Mouse (Mus musculus) liver, postnatal 0 days (tissue): ENCODE measurements around the gene Wt1. TPM values are rescaled to one million over a fixed set of nuclear protein-coding genes. Genes with fewer than 3 reads are reported as not detected.

ENCODE experiments used
- ATAC-seq: fragments of 200-750 bp; cut with Nextera tagmentation; 2 replicates; pipeline ENCODE4 v1.8.0; 2017; ENCODE audit warnings: mild to moderate bottlenecking, moderate library complexity
- DNase-seq: peaks from one replicate; pipeline ENCODE4 v3.0.0-alpha.2; 2016
- H3K27ac ChIP-seq: fragments of 300-500 bp; sonication (generic); 2 replicates; pipeline ENCODE4 v1.5.1; 2014; ENCODE audit warnings: antibody characterized with exemption, moderate library complexity, mild to moderate bottlenecking, low read depth
- H3K27me3 ChIP-seq: fragments of 300-500 bp; sonication (generic); 2 replicates; pipeline ENCODE4 v1.6.1; 2014; ENCODE audit warnings: low read length, control low read depth, mixed read lengths; ENCODE audit not compliant: insufficient read depth
- H3K36me3 ChIP-seq: fragments of 300-500 bp; sonication (generic); replicated peaks from 2 replicates; pipeline ENCODE4 v1.6.1; 2014; ENCODE audit warnings: mild to moderate bottlenecking, control low read depth, low read length, moderate library complexity, mixed read lengths; ENCODE audit not compliant: insufficient read depth
- H3K4me1 ChIP-seq: fragments of 300-500 bp; sonication (generic); 2 replicates; pipeline ENCODE4 v1.6.1; 2014; ENCODE audit warnings: antibody characterized with exemption, mild to moderate bottlenecking, control low read depth; ENCODE audit not compliant: insufficient read depth
- H3K4me2 ChIP-seq: fragments of 300-500 bp; sonication (generic); 2 replicates; pipeline ENCODE4 v1.6.1; 2014; ENCODE audit warnings: low read depth, mild to moderate bottlenecking, low read length, moderate library complexity, mixed read lengths
- H3K4me3 ChIP-seq: fragments of 300-500 bp; sonication (generic); 2 replicates; pipeline ENCODE4 v1.5.1; 2014; ENCODE audit warnings: low read depth, low read length
- H3K9ac ChIP-seq: fragments of 300-500 bp; sonication (generic); replicated peaks from 2 replicates; pipeline ENCODE4 v1.6.1; 2014; ENCODE audit warnings: mild to moderate bottlenecking, moderate library complexity
- H3K9me3 ChIP-seq: fragments of 300-500 bp; sonication (generic); 2 replicates; pipeline ENCODE4 v1.6.1; 2016; ENCODE audit warnings: mild to moderate bottlenecking, control low read depth, low read length, mixed read lengths
- CTCF ChIP-seq: sonication (generic); IDR thresholded peaks from 2 replicates; pipeline ENCODE4 v1.5.1; 2016; ENCODE audit warnings: antibody characterized with exemption, low read depth
- EP300 ChIP-seq: IDR thresholded peaks from 2 replicates; pipeline ENCODE4 v1.6.1; 2016; ENCODE audit warnings: antibody characterized with exemption, low read depth, mild to moderate bottlenecking
- WGBS: fragments of 180-500 bp; shearing (Covaris S2); extraction: QIAGEN DNeasy Blood & Tissue Kit; methylation state at CpG from one replicate; pipeline ENCODE4 v1.1.7; 2014; ENCODE audit not compliant: insufficient replicate concordance; 5-methylcytosine and 5-hydroxymethylcytosine counted together
- polyA plus RNA-seq: library from polyadenylated mRNA; unstranded; fragments of >200 nt; fragmentation: Nextera tagmentation; extraction: Ambion mirVana; gene quantifications from 2 replicates; pipeline ENCODE4 v1.2.1, GENCODE M21; 2015

The Wt1 gene
- polyA plus RNA-seq, 1 experiment from 2014 or later: 0.86 TPM

DNA sequence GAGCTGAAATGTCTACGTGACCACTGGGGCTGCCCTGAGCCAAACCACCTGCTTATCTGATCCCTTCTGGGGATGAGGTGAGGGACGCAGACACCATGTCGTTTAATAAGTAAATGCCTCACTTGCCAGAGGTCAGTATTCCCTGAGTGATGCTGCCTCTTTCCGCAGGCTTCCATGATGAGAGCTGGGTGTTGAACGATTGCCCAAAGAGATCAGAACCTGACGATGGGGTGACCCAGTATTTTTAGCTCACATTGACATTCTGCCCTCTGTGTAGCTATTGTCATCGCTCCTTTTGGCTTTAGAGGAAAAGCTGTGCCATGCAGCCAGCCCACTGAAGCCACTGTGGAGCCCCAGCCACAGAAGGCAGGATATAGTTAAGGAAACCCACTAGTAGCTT lies 13.1 kb downstream of the Wt1 start:
- DNase-seq (no peak), ATAC-seq (no peak)
- Histone ChIP-seq H3K4me3 (no peak overlapping the region), H3K27me3 (peaks cover 28% of the 10 kb centered on the region), H3K27ac (no peak overlapping the region), H3K4me1 (no peaks in the 10 kb centered on the region), H3K9ac (no peak overlapping the region), H3K4me2 (no peak overlapping the region), H3K36me3 (no peaks in the 10 kb centered on the region), H3K9me3 (no peaks in the 10 kb centered on the region)
- no peak for TF ChIP-seq CTCF
- TF ChIP-seq EP300: no peak
- 41% methylated on average over 7 of the region's 7 CpGs for WGBS

DNA sequence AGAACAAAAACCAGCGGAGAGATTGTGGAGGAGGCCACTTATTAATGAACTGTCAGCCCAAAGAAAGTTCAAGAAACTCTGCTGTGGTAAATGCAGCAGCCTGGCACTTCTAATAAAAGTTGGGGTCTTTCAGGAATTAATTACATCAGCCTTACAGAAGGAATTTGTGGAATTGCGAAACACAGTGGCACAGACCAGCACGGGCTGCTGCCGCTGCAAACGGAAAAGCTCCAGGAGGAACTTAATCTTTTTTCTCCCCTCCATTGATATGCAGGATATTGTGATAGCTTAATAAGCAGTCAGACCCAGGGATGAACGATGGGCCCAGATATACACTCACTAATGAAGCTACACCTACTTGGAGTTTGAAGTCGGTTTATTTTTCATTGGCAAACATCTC lies 15.0 kb downstream of the Wt1 start:
- ATAC-seq (no peak), DNase-seq (no peak)
- Histone ChIP-seq H3K4me2 (no peak overlapping the region), H3K9ac (no peak overlapping the region), H3K9me3 (no peaks in the 10 kb centered on the region), H3K36me3 (no peaks in the 10 kb centered on the region), H3K4me3 (no peak overlapping the region), H3K27ac (no peak overlapping the region), H3K4me1 (no peaks in the 10 kb centered on the region), H3K27me3 (peaks cover 11% of the 10 kb centered on the region; the same call in 1 of the 2 replicates)
- 52% methylated on average over 7 of the region's 7 CpGs for WGBS
- TF ChIP-seq CTCF (no peak), EP300 (no peak)

GRCm38 (mm10) chr2:105143731-105144130 lies 17.4 kb downstream of the Wt1 start:
- WGBS: 87% methylated on average over 14 of the region's 14 CpGs
- 0 out of 2 replicates have a peak, but pooled peaks cover 5% of the 10 kb centered on the region for H3K27me3 ChIP-seq
- no peak for DNase-seq
- H3K4me2 ChIP-seq: no peak overlapping the region
- TF ChIP-seq EP300 (no peak), CTCF (no peak)
- H3K9me3 ChIP-seq: no peaks in the 10 kb centered on the region
- H3K4me1 ChIP-seq: no peaks in the 10 kb centered on the region
- no peak for ATAC-seq
- no peak overlapping the region for H3K27ac ChIP-seq
- no peak overlapping the region for H3K4me3 ChIP-seq
- no peak overlapping the region for H3K9ac ChIP-seq
- H3K36me3 ChIP-seq: no peaks in the 10 kb centered on the region

DNA sequence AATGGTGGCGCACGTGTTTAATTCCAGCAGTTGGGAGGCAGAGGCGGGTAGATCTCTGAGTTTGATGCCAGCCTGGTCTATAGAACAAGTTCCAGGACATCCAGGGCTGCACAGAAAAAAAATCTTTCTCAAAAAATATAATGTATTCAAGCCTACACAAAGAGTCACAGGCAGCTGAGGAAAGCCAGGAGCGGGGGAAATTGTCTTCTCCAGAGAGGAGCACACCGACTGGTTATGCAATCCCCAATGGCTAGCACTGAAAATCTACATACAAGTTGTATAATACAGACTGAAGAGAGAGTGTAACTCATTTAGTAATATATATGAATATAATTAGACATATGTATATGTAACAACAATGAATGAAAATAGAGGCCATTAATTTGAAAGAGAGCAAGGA lies 25.2 kb downstream of the Wt1 start:
- DNase-seq (no peak), ATAC-seq (no peak)
- Histone ChIP-seq H3K27me3 (no peaks in the 10 kb centered on the region), H3K9ac (no peak overlapping the region), H3K4me2 (no peak overlapping the region), H3K9me3 (no peaks in the 10 kb centered on the region), H3K4me3 (no peak overlapping the region), H3K27ac (no peak overlapping the region), H3K4me1 (no peaks in the 10 kb centered on the region), H3K36me3 (no peaks in the 10 kb centered on the region)
- WGBS: 78% methylated on average over 5 of the region's 5 CpGs
- TF ChIP-seq CTCF (no peak), EP300 (no peak)

DNA sequence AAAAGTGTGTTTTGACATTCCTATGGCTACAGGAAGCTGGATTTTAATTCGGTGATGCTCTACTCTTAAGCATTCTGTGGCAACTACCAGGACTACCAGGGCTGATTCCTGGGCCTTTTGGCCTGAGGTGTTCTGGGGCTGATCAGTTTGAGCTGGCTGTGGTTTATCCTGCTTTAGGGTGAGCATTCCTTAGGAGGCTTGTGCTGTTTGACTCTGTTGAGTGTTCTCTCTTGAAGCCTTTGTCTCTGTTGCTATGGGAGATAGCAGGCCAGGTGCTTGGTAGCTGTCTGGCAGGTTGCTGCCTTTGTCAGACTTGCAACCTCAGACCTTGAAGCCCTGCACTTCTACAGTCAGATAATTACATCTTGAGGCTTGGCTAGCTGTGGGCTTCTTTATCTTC lies 26.7 kb downstream of the Wt1 start:
- H3K27ac ChIP-seq: no peak overlapping the region
- H3K9me3 ChIP-seq: no peaks in the 10 kb centered on the region
- TF ChIP-seq EP300 (no peak), CTCF (no peak)
- WGBS: 77% methylated on average over 1 of the region's 1 CpGs
- no peaks in the 10 kb centered on the region for H3K4me1 ChIP-seq
- H3K4me3 ChIP-seq: no peak overlapping the region
- H3K27me3 ChIP-seq: no peaks in the 10 kb centered on the region
- no peaks in the 10 kb centered on the region for H3K36me3 ChIP-seq
- no peak for DNase-seq
- H3K4me2 ChIP-seq: no peak overlapping the region
- no peak overlapping the region for H3K9ac ChIP-seq
- no peak for ATAC-seq

- 56% methylated on average over 2 of the region's 2 CpGs for WGBS
- Histone ChIP-seq H3K4me3 (no peak overlapping the region), H3K27me3 (no peaks in the 10 kb centered on the region), H3K4me1 (no peaks in the 10 kb centered on the region), H3K9ac (no peak overlapping the region), H3K27ac (no peak overlapping the region), H3K9me3 (no peaks in the 10 kb centered on the region), H3K4me2 (no peak overlapping the region), H3K36me3 (no peaks in the 10 kb centered on the region)
- TF ChIP-seq EP300 (no peak), CTCF (no peak)
- no peak for DNase-seq
- ATAC-seq: no peak
Measured at GRCm38 (mm10) chr2:105160949-105161348, 34.6 kb downstream of the Wt1 start.

- no peaks in the 10 kb centered on the region for H3K9me3 ChIP-seq
- H3K36me3 ChIP-seq: no peaks in the 10 kb centered on the region
- WGBS: 19% methylated on average over 4 of the region's 4 CpGs
- H3K9ac ChIP-seq: no peak overlapping the region
- TF ChIP-seq EP300: no peak
- TF ChIP-seq CTCF: no peak
- ATAC-seq (no peak), DNase-seq (no peak)
- H3K4me1 ChIP-seq: no peaks in the 10 kb centered on the region
- no peak overlapping the region for H3K27ac ChIP-seq
- H3K4me2 ChIP-seq: no peak overlapping the region
- H3K4me3 ChIP-seq: no peak overlapping the region
- H3K27me3 ChIP-seq: no peaks in the 10 kb centered on the region
Measured at GRCm38 (mm10) chr2:105162763-105163162, 36.4 kb downstream of the Wt1 start.
